Mouse (Mus musculus) embryonic facial prominence, embryonic 15.5 days (tissue): ENCODE data around the gene Nrxn3. TPM values are rescaled to one million over a fixed set of nuclear protein-coding genes. Genes with fewer than 3 reads are reported as not detected.

Experiments used
- ATAC-seq: fragments of 200-750 bp; cut with Nextera tagmentation; 2 replicates; pipeline ENCODE4 v1.8.0; 2017; ENCODE audit warnings: low read depth, moderate TSS enrichment; ENCODE audit not compliant: insufficient number of reproducible peaks, low FRiP score, low TSS enrichment
- H3K27ac ChIP-seq: fragments of 300-500 bp; sonication (generic); replicated peaks from 2 replicates; pipeline ENCODE4 v1.5.1; 2015; ENCODE audit warnings: mild to moderate bottlenecking, inconsistent platforms
- H3K27me3 ChIP-seq: fragments of 300-500 bp; sonication (generic); 2 replicates; pipeline ENCODE4 v1.6.1; 2015; ENCODE audit warnings: inconsistent platforms
- H3K36me3 ChIP-seq: fragments of 300-500 bp; sonication (generic); 2 replicates; pipeline ENCODE4 v1.6.1; 2015; ENCODE audit warnings: mild to moderate bottlenecking, inconsistent platforms
- H3K4me1 ChIP-seq: fragments of 300-500 bp; sonication (generic); 2 replicates; pipeline ENCODE4 v1.6.1; 2015; ENCODE audit warnings: inconsistent platforms
- H3K4me2 ChIP-seq: fragments of 300-500 bp; sonication (generic); replicated peaks from 2 replicates; pipeline ENCODE4 v1.6.1; 2015; ENCODE audit warnings: mild to moderate bottlenecking, inconsistent platforms
- H3K4me3 ChIP-seq: fragments of 300-500 bp; sonication (generic); replicated peaks from 2 replicates; pipeline ENCODE4 v1.5.1; 2015; ENCODE audit warnings: mild to moderate bottlenecking, inconsistent platforms
- H3K9ac ChIP-seq: fragments of 300-500 bp; sonication (generic); 2 replicates; pipeline ENCODE4 v1.6.1; 2015; ENCODE audit warnings: inconsistent platforms
- H3K9me3 ChIP-seq: fragments of 300-500 bp; sonication (generic); replicated peaks from 2 replicates; pipeline ENCODE4 v1.6.1; 2016; ENCODE audit warnings: inconsistent platforms
- WGBS: fragments of 180-500 bp; shearing (Covaris S2); methylation state at CpG from one replicate; pipeline ENCODE4 v1.1.7; 2015; 5-methylcytosine and 5-hydroxymethylcytosine counted together
- polyA plus RNA-seq: library from polyadenylated mRNA; unstranded; fragments of >200 nt; fragmentation: Nextera tagmentation; extraction: Ambion mirVana; gene quantifications from 2 replicates; pipeline ENCODE4 v1.2.1, GENCODE M21; 2015

Nrxn3 gene
- polyA plus RNA-seq, 1 experiment from 2014 or later, result 4.5 TPM

DNA sequence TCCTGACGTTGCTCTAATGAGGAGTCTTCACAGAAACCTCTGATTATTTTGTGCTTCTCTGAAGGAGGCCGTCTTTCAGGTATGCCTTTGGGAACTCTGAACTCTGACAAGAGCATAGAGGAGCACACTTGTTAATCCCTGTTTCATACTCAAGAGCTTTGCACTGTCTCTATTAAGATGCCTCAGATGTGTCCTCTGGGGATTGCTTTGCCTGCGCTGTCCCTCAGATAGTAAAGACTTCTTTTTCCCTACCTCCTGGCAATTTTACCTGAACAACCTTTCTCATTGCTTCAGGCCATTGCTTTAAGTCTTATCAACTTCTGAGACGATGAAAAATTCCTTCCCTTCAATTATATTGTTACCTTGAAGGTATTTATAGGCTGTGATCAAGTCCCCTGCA, 1272.7 kb downstream of the Nrxn3 start:
- H3K4me3 ChIP-seq, result no peak overlapping the region
- 58% methylated on average over 4 of the region's 4 CpGs for WGBS
- H3K27ac ChIP-seq, result no peak overlapping the region
- H3K9ac ChIP-seq, result no peak overlapping the region
- no peak for ATAC-seq
- H3K4me1 ChIP-seq, result no peaks in the 10 kb centered on the region
- H3K36me3 ChIP-seq, result no peaks in the 10 kb centered on the region
- no peak overlapping the region for H3K4me2 ChIP-seq
- no peaks in the 10 kb centered on the region for H3K27me3 ChIP-seq
- no peaks in the 10 kb centered on the region for H3K9me3 ChIP-seq

DNA sequence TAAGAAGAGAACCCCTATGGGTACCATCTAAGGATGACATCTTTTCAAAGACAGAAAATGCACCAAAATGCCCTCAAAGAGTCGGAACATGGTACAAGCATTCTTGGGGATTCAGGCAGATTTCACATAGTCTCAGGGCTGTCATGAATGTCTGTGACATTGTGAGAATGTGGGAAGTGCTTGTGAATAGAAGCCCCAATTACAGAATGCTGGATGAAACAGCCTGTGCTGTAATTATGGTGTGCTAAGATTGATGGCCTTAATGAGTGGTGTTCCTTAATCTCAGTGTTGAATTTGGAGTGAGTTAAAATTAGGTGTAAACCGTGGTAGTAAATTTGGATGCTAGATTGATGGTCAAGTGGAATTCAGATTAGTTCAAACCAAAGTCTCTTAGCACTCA, 1287.6 kb downstream of the Nrxn3 start:
- WGBS, result 75% methylated on average over 2 of the region's 2 CpGs
- H3K27ac ChIP-seq, result no peak overlapping the region
- no peaks in the 10 kb centered on the region for H3K4me1 ChIP-seq
- no peak overlapping the region for H3K4me3 ChIP-seq
- no peak overlapping the region for H3K4me2 ChIP-seq
- H3K36me3 ChIP-seq, result no peaks in the 10 kb centered on the region
- no peaks in the 10 kb centered on the region for H3K27me3 ChIP-seq
- ATAC-seq, result no peak
- no peaks in the 10 kb centered on the region for H3K9me3 ChIP-seq
- no peak overlapping the region for H3K9ac ChIP-seq

DNA sequence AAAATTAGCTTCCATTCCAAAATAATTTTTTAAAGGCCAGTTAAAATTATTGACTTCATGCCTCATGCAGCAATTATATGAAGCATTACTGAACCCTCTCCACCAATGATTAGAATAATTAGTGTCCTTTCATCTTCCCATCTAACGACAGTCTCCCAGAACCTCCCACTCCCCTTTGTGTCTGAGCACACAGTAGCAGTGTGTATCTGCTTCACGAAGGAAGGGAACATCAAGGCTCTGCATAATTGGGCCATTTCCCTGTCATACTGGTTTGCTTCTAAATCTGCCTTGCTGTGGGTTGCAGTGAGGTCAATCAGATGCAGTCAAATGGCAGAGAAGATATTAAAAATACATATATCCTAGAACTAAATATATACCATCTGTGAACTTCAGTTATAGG, 1291.3 kb downstream of the Nrxn3 start:
- Histone ChIP-seq H3K9ac (no peak overlapping the region), H3K36me3 (no peaks in the 10 kb centered on the region), H3K27me3 (no peaks in the 10 kb centered on the region), H3K27ac (no peak overlapping the region), H3K4me2 (no peak overlapping the region), H3K4me3 (no peak overlapping the region), H3K9me3 (no peaks in the 10 kb centered on the region), H3K4me1 (no peaks in the 10 kb centered on the region)
- WGBS, result 33% methylated on average over 2 of the region's 2 CpGs
- no peak for ATAC-seq

DNA sequence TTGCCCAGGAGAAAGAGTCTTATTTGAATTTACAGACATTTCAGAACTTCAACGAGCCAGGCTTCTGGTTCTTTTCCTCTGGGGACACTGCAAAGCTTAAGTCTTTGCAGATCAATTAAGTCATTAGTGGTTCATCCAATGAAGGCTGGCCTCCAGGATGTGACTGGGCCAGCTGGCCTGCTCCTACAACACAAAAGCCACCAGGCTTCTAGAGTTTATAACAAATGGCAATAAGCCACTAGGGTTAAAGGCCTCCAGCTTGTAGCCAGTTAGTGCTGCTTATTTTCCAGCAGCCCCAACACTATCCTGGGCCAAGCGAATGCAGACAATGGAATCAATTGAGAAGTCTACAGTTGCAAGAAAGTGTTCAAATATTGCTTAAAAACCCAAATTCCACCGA, 1304.3 kb downstream of the Nrxn3 start:
- Histone ChIP-seq H3K4me1 (no peaks in the 10 kb centered on the region), H3K36me3 (no peaks in the 10 kb centered on the region), H3K9ac (no peak overlapping the region), H3K27ac (no peak overlapping the region), H3K27me3 (no peaks in the 10 kb centered on the region), H3K4me2 (no peak overlapping the region), H3K9me3 (no peaks in the 10 kb centered on the region), H3K4me3 (no peak overlapping the region)
- no peak for ATAC-seq
- 37% methylated on average over 3 of the region's 3 CpGs for WGBS

DNA sequence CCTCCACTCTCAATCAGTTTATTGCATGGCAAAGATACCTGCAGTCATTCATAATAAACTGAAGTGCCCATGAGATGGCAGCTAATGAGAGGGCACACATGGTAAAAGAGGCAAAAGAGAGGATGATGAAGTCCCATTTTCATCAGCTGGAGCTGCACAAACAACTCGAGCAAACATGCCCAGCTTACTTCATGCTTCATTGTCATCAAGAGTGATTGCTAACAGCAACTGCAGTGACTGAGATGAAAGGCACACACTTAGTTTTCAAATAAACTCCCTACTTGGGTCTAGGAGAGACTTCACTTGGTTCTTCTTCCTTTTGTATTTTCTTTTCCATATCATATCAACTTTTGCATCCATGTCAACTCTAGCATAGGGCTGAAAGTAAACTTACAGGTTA, 1318.4 kb downstream of the Nrxn3 start:
- Histone ChIP-seq H3K36me3 (no peaks in the 10 kb centered on the region), H3K9ac (no peak overlapping the region), H3K4me2 (no peak overlapping the region), H3K4me3 (no peak overlapping the region), H3K27me3 (no peaks in the 10 kb centered on the region), H3K9me3 (no peaks in the 10 kb centered on the region), H3K4me1 (no peaks in the 10 kb centered on the region), H3K27ac (no peak overlapping the region)
- no peak for ATAC-seq
- WGBS, result 51% methylated on average over 1 of the region's 1 CpGs

DNA sequence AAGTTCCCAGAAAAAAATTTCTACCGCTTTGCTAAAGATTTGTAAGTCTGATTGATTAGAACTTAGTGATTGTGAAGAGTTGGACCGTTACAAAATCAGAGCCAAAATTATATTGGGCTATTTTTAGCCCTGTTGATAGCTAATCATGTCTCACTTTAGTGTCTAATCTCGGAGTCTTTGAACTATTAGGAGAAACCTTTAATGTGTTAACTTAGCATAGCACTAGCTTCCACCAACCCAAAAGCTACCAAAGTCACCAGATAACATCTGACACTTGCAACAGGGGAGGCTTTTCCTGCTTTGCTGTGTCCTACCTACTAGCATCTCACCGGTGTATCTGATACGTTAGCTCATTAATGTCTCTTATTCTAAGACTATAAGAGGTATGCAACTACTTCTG, 1333.6 kb downstream of the Nrxn3 start:
- no peaks in the 10 kb centered on the region for H3K9me3 ChIP-seq
- no peak overlapping the region for H3K4me3 ChIP-seq
- H3K9ac ChIP-seq, result no peak overlapping the region
- H3K4me2 ChIP-seq, result no peak overlapping the region
- ATAC-seq, result no peak
- WGBS, result 86% methylated on average over 5 of the region's 5 CpGs
- no peaks in the 10 kb centered on the region for H3K27me3 ChIP-seq
- no peak overlapping the region for H3K27ac ChIP-seq
- H3K36me3 ChIP-seq, result no peaks in the 10 kb centered on the region
- no peaks in the 10 kb centered on the region for H3K4me1 ChIP-seq

DNA sequence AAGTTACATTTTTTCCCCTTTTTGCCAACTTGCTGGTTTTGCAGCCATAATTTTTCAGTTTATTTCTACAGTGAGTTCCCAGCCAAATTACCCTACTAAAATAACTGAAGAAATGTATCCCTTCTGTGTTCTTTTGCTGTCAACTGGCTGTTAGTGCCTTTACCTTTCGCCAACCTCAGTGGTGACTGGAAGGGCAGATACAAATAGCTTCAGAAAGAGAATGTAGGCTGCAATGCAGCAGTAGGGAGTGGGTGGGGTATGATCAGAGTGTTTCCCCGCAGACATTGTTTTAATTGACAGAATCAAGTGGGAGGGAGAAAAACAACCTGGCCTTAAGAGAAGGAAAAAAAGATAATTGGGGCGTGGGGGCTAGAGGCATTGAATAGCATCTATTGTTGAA, 1337.1 kb downstream of the Nrxn3 start:
- Histone ChIP-seq H3K36me3 (no peaks in the 10 kb centered on the region), H3K4me1 (no peaks in the 10 kb centered on the region), H3K27me3 (no peaks in the 10 kb centered on the region), H3K9me3 (no peaks in the 10 kb centered on the region), H3K27ac (no peak overlapping the region), H3K4me3 (no peak overlapping the region), H3K9ac (no peak overlapping the region), H3K4me2 (no peak overlapping the region)
- ATAC-seq, result no peak
- 80% methylated on average over 3 of the region's 3 CpGs for WGBS

DNA sequence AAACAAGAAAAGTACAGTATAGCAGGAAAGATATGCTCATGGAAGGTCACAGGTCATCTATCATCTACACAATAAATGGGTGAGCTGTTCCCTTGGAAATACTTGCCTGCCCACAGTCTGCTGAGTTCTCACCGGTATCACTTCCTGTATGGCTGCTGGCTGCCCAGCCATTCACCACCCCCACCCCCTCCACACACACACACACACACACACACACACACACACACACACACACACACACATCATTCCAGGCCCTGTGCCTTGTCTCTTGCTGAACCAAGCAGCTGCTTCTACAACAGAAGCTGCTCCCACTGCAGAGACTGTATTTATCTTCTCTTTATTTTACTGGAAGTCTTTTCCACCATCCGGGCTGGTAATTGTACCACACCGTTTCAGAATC, 1338.6 kb downstream of the Nrxn3 start:
- no peaks in the 10 kb centered on the region for H3K4me1 ChIP-seq
- WGBS, result 48% methylated on average over 3 of the region's 3 CpGs
- no peaks in the 10 kb centered on the region for H3K9me3 ChIP-seq
- no peak overlapping the region for H3K4me3 ChIP-seq
- no peaks in the 10 kb centered on the region for H3K27me3 ChIP-seq
- ATAC-seq, result no peak
- H3K27ac ChIP-seq, result no peak overlapping the region
- no peaks in the 10 kb centered on the region for H3K36me3 ChIP-seq
- H3K4me2 ChIP-seq, result no peak overlapping the region
- no peak overlapping the region for H3K9ac ChIP-seq

DNA sequence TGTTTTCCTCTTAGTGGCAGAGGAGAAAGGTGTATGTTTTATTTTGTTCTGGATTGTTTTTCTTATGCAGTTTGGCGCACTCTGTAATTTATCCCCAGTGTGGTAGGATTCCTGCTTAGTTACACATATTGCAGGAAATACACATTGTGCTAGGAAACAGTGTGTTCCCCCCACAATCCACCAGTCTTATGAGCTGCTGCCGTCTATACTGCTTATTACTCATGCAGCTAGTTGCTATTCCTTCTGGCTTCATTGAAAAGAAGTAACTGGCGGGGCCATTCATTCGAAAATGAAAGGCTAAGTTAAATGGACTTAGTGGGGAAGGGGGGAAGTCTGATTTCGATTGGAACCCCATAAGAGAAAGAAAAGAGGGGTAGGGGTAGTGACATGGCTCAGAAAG, 1339.5 kb downstream of the Nrxn3 start:
- 65% methylated on average over 5 of the region's 5 CpGs for WGBS

DNA sequence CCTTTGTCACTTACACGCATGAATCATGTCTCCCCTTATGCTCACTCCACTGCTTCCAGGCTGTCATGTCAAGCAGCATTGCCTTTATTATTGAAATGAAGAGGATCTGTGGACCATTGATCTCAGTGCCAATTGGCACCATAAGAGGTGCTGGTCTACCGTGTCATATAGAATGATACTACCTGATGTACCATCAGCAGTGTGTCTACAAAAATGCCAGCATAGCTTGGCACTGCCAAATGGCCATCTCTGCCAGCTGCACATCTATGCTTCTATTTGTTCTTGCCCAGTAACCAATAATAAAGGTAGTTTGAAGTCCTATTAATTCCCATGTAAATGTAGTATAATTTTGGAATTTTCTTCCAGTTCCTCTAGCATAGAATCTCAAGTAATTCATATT, 1340.8 kb downstream of the Nrxn3 start:
- no peak overlapping the region for H3K9ac ChIP-seq
- no peak for ATAC-seq
- H3K36me3 ChIP-seq, result no peaks in the 10 kb centered on the region
- WGBS, result 89% methylated on average over 2 of the region's 2 CpGs
- H3K4me3 ChIP-seq, result no peak overlapping the region
- H3K27me3 ChIP-seq, result no peaks in the 10 kb centered on the region
- no peak overlapping the region for H3K4me2 ChIP-seq
- no peak overlapping the region for H3K27ac ChIP-seq
- H3K9me3 ChIP-seq, result no peaks in the 10 kb centered on the region
- H3K4me1 ChIP-seq, result no peaks in the 10 kb centered on the region

More for the DNA sequence above, 1339.5 kb downstream of the Nrxn3 start:
- H3K4me1 ChIP-seq, result no peaks in the 10 kb centered on the region
- no peak overlapping the region for H3K9ac ChIP-seq
- no peaks in the 10 kb centered on the region for H3K36me3 ChIP-seq
- H3K4me2 ChIP-seq, result no peak overlapping the region
- no peak overlapping the region for H3K27ac ChIP-seq
- no peaks in the 10 kb centered on the region for H3K27me3 ChIP-seq
- no peak for ATAC-seq
- no peaks in the 10 kb centered on the region for H3K9me3 ChIP-seq
- H3K4me3 ChIP-seq, result no peak overlapping the region

DNA sequence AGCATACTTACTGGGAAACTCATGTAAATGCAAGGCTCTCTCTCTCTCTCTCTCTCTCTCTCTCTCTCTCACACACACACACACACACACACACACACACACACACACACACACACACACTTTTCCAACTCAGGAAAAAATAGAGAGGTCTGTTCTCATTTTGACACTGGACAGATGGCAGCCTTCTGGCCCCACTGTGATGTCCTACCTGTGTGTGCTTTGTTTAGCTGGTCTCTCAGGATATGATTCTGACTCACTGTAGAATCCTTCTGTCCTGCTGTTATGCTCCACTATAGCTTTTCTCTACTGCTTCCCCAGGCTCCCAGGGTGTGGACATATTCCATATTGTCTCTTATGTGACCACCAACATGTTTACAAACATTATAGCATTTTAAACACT, 1363.2 kb downstream of the Nrxn3 start:
- no peak overlapping the region for H3K4me3 ChIP-seq
- no peak overlapping the region for H3K9ac ChIP-seq
- H3K4me2 ChIP-seq, result no peak overlapping the region
- no peaks in the 10 kb centered on the region for H3K4me1 ChIP-seq
- no peaks in the 10 kb centered on the region for H3K9me3 ChIP-seq
- H3K36me3 ChIP-seq, result no peaks in the 10 kb centered on the region
- no peak overlapping the region for H3K27ac ChIP-seq
- no peak for ATAC-seq
- no peaks in the 10 kb centered on the region for H3K27me3 ChIP-seq

DNA sequence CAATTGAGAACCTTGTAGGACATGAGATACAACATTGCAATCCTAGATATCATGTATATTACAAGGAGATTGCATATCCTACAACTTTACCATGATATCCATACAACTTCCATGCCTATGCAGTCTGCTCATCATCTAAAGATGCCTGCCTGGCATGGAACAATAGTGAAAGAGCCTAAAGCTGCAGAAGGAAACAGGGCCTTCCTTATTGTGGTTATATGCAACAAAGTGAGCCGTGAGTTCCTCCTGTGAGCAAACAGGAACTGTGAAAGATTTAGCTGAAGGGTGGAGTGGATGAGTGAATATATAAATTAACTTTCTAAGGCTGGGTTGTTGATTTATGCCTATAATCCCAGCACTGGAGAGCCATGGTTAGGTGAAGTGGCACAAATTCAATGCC, 1373.1 kb downstream of the Nrxn3 start:
- no peak overlapping the region for H3K27ac ChIP-seq
- H3K27me3 ChIP-seq, result no peaks in the 10 kb centered on the region
- H3K4me1 ChIP-seq, result no peaks in the 10 kb centered on the region
- H3K9me3 ChIP-seq, result no peaks in the 10 kb centered on the region
- H3K4me2 ChIP-seq, result no peak overlapping the region
- no peak for ATAC-seq
- H3K4me3 ChIP-seq, result no peak overlapping the region
- no peaks in the 10 kb centered on the region for H3K36me3 ChIP-seq
- H3K9ac ChIP-seq, result no peak overlapping the region
- WGBS, result 65% methylated on average over 1 of the region's 1 CpGs
